Mouse (Mus musculus) forebrain, embryonic 13.5 days (tissue): ENCODE results near the gene Mns1. TPM values are rescaled to one million over a fixed set of nuclear protein-coding genes. Genes with fewer than 3 reads are reported as not detected.

Source experiments
- ATAC-seq: fragments of 200-750 bp; cut with Nextera tagmentation; 2 replicates; pipeline ENCODE4 v1.8.0; 2017
- H3K27ac ChIP-seq: fragments of 300-500 bp; sonication (generic); 2 replicates; pipeline ENCODE4 v1.5.1; 2015; ENCODE audit warnings: inconsistent platforms, mild to moderate bottlenecking, moderate library complexity
- H3K27me3 ChIP-seq: fragments of 300-500 bp; sonication (generic); 2 replicates; pipeline ENCODE4 v1.6.1; 2015; ENCODE audit warnings: mild to moderate bottlenecking, inconsistent platforms
- H3K36me3 ChIP-seq: fragments of 300-500 bp; sonication (generic); 2 replicates; pipeline ENCODE4 v1.6.1; 2015; ENCODE audit warnings: mild to moderate bottlenecking, inconsistent platforms; ENCODE audit not compliant: poor library complexity, severe bottlenecking
- H3K4me1 ChIP-seq: fragments of 300-500 bp; sonication (generic); 2 replicates; pipeline ENCODE4 v1.6.1; 2015; ENCODE audit warnings: inconsistent platforms
- H3K4me2 ChIP-seq: fragments of 300-500 bp; sonication (generic); 2 replicates; pipeline ENCODE4 v1.6.1; 2015; ENCODE audit warnings: inconsistent platforms, mild to moderate bottlenecking, moderate library complexity
- H3K4me3 ChIP-seq: fragments of 300-500 bp; sonication (generic); 2 replicates; pipeline ENCODE4 v1.5.1; 2015; ENCODE audit warnings: mild to moderate bottlenecking, inconsistent platforms
- H3K9ac ChIP-seq: fragments of 300-500 bp; sonication (generic); 2 replicates; pipeline ENCODE4 v1.6.1; 2015; ENCODE audit warnings: mild to moderate bottlenecking, inconsistent platforms
- H3K9me3 ChIP-seq: fragments of 300-500 bp; sonication (generic); replicated peaks from 2 replicates; pipeline ENCODE4 v1.6.1; 2016; ENCODE audit warnings: inconsistent platforms
- WGBS: fragments of 180-500 bp; shearing (Covaris S2); methylation state at CpG from one replicate; pipeline ENCODE4 v1.1.7; 2015; 5-methylcytosine and 5-hydroxymethylcytosine counted together
- polyA plus RNA-seq: library from polyadenylated mRNA; unstranded; fragments of >200 nt; fragmentation: Nextera tagmentation; extraction: Ambion mirVana; gene quantifications from 2 replicates; pipeline ENCODE4 v1.2.1, GENCODE M21; 2015

Mns1 gene
- polyA plus RNA-seq, 1 experiment from 2014 or later = 30.4 TPM

- ATAC-seq = no peak
- Histone ChIP-seq H3K9me3 (no peaks in the 10 kb centered on the region), H3K36me3 (peaks cover 55% of the 10 kb centered on the region), H3K9ac (no peak overlapping the region), H3K27ac (no peak overlapping the region), H3K4me3 (no peak overlapping the region), H3K27me3 (no peaks in the 10 kb centered on the region), H3K4me2 (no peak overlapping the region), H3K4me1 (no peaks in the 10 kb centered on the region)
- 87% methylated on average over 3 of the region's 3 CpGs for WGBS
Observed at GRCm38 (mm10) chr9:72459703-72460102, 21.9 kb downstream of the Mns1 start.

GRCm38 (mm10) chr9:72460767-72461166, 23.0 kb downstream of the Mns1 start:
- WGBS = 91% methylated on average over 3 of the region's 3 CpGs
- no peak for ATAC-seq
- Histone ChIP-seq H3K27ac (no peak overlapping the region), H3K9ac (no peak overlapping the region), H3K4me2 (no peak overlapping the region), H3K9me3 (no peaks in the 10 kb centered on the region), H3K27me3 (no peaks in the 10 kb centered on the region), H3K4me1 (no peaks in the 10 kb centered on the region), H3K36me3 (peaks cover 50% of the 10 kb centered on the region), H3K4me3 (no peak overlapping the region)

GRCm38 (mm10) chr9:72462427-72462826, 24.6 kb downstream of the Mns1 start:
- no peaks in the 10 kb centered on the region for H3K27me3 ChIP-seq
- no peaks in the 10 kb centered on the region for H3K9me3 ChIP-seq
- no peak for ATAC-seq
- no peak overlapping the region for H3K4me2 ChIP-seq
- WGBS = 89% methylated on average over 2 of the region's 2 CpGs
- no peak overlapping the region for H3K27ac ChIP-seq
- peaks cover 49% of the 10 kb centered on the region for H3K36me3 ChIP-seq
- no peak overlapping the region for H3K9ac ChIP-seq
- H3K4me3 ChIP-seq = no peak overlapping the region
- H3K4me1 ChIP-seq = no peaks in the 10 kb centered on the region

- no peak for ATAC-seq
- H3K4me3 ChIP-seq = no peak overlapping the region
- H3K27me3 ChIP-seq = no peaks in the 10 kb centered on the region
- no peak overlapping the region for H3K9ac ChIP-seq
- 90% methylated on average over 1 of the region's 1 CpGs for WGBS
- H3K36me3 ChIP-seq = peaks cover 43% of the 10 kb centered on the region
- H3K4me2 ChIP-seq = no peak overlapping the region
- H3K9me3 ChIP-seq = no peaks in the 10 kb centered on the region
- no peaks in the 10 kb centered on the region for H3K4me1 ChIP-seq
- no peak overlapping the region for H3K27ac ChIP-seq
Observed at GRCm38 (mm10) chr9:72464806-72465205, 27.0 kb downstream of the Mns1 start.

- Histone ChIP-seq H3K9ac (no peak overlapping the region), H3K36me3 (peaks cover 39% of the 10 kb centered on the region), H3K4me1 (no peaks in the 10 kb centered on the region), H3K27ac (no peak overlapping the region), H3K4me2 (no peak overlapping the region), H3K27me3 (no peaks in the 10 kb centered on the region), H3K9me3 (no peaks in the 10 kb centered on the region), H3K4me3 (no peak overlapping the region)
- WGBS = 96% methylated on average over 4 of the region's 4 CpGs
- no peak for ATAC-seq
Observed at GRCm38 (mm10) chr9:72465754-72466181, 28.0 kb downstream of the Mns1 start.

GRCm38 (mm10) chr9:72467551-72468407, 30.0 kb downstream of the Mns1 start:
- WGBS = 73% methylated on average over 11 of the region's 11 CpGs
- Histone ChIP-seq H3K4me2 (no peak overlapping the region), H3K4me1 (no peaks in the 10 kb centered on the region)

GRCm38 (mm10) chr9:72468616-72469015, 30.8 kb downstream of the Mns1 start:
- Histone ChIP-seq H3K9ac (no peak overlapping the region), H3K4me1 (no peaks in the 10 kb centered on the region), H3K4me3 (no peak overlapping the region), H3K36me3 (peaks cover 42% of the 10 kb centered on the region), H3K27ac (no peak overlapping the region), H3K27me3 (no peaks in the 10 kb centered on the region), H3K4me2 (no peak overlapping the region), H3K9me3 (no peaks in the 10 kb centered on the region)
- 96% methylated on average over 10 of the region's 10 CpGs for WGBS
- no peak for ATAC-seq

More at GRCm38 (mm10) chr9:72467551-72468407, 30.0 kb downstream of the Mns1 start:
- H3K36me3 ChIP-seq = peaks cover 39% of the 10 kb centered on the region
- no peaks in the 10 kb centered on the region for H3K27me3 ChIP-seq
- no peak overlapping the region for H3K27ac ChIP-seq
- H3K4me3 ChIP-seq = no peak overlapping the region
- no peak overlapping the region for H3K9ac ChIP-seq
- no peak for ATAC-seq
- H3K9me3 ChIP-seq = no peaks in the 10 kb centered on the region

- no peaks in the 10 kb centered on the region for H3K9me3 ChIP-seq
- ATAC-seq = no peak
- H3K9ac ChIP-seq = no peak overlapping the region
- no peaks in the 10 kb centered on the region for H3K27me3 ChIP-seq
- H3K36me3 ChIP-seq = peaks cover 54% of the 10 kb centered on the region
- no peak overlapping the region for H3K4me2 ChIP-seq
- no peak overlapping the region for H3K4me3 ChIP-seq
- 100% methylated on average over 1 of the region's 1 CpGs for WGBS
- no peak overlapping the region for H3K27ac ChIP-seq
- no peaks in the 10 kb centered on the region for H3K4me1 ChIP-seq
Observed at GRCm38 (mm10) chr9:72469851-72470250, 32.0 kb downstream of the Mns1 start.

- Histone ChIP-seq H3K4me2 (no peak overlapping the region), H3K9me3 (no peaks in the 10 kb centered on the region), H3K27ac (no peak overlapping the region), H3K9ac (no peak overlapping the region), H3K4me3 (no peak overlapping the region), H3K27me3 (no peaks in the 10 kb centered on the region), H3K36me3 (peaks cover 75% of the 10 kb centered on the region), H3K4me1 (no peaks in the 10 kb centered on the region)
- WGBS = 91% methylated on average over 9 of the region's 9 CpGs
- no peak; the same call in 1 of the 2 replicates for ATAC-seq
Observed at GRCm38 (mm10) chr9:72475511-72475910, 37.7 kb downstream of the Mns1 start.

- 77% methylated on average over 6 of the region's 6 CpGs for WGBS
- Histone ChIP-seq H3K4me1 (no peaks in the 10 kb centered on the region), H3K4me2 (no peak overlapping the region), H3K27ac (no peak overlapping the region), H3K9me3 (no peaks in the 10 kb centered on the region), H3K36me3 (peaks cover 81% of the 10 kb centered on the region), H3K27me3 (no peaks in the 10 kb centered on the region), H3K9ac (no peak overlapping the region), H3K4me3 (no peak overlapping the region)
- no peak for ATAC-seq
Observed at GRCm38 (mm10) chr9:72477306-72477705, 39.5 kb downstream of the Mns1 start.

- no peak overlapping the region for H3K9ac ChIP-seq
- H3K4me3 ChIP-seq = no peak overlapping the region
- H3K36me3 ChIP-seq = peaks cover 75% of the 10 kb centered on the region
- ATAC-seq = no peak
- 89% methylated on average over 1 of the region's 1 CpGs for WGBS
- no peaks in the 10 kb centered on the region for H3K27me3 ChIP-seq
- no peak overlapping the region for H3K27ac ChIP-seq
- no peak overlapping the region for H3K4me2 ChIP-seq
- no peaks in the 10 kb centered on the region for H3K9me3 ChIP-seq
- H3K4me1 ChIP-seq = no peaks in the 10 kb centered on the region
Observed at GRCm38 (mm10) chr9:72479276-72479675, 41.5 kb downstream of the Mns1 start.

- ATAC-seq = no peak
Observed at GRCm38 (mm10) chr9:72488523-72488922, 50.7 kb downstream of the Mns1 start.

GRCm38 (mm10) chr9:72489131-72489530, 51.3 kb downstream of the Mns1 start:
- no peaks in the 10 kb centered on the region for H3K9me3 ChIP-seq

More at GRCm38 (mm10) chr9:72488523-72488922, 50.7 kb downstream of the Mns1 start:
- Histone ChIP-seq H3K9me3 (no peaks in the 10 kb centered on the region), H3K36me3 (peaks cover 21% of the 10 kb centered on the region), H3K9ac (no peak overlapping the region), H3K27me3 (no peaks in the 10 kb centered on the region), H3K27ac (no peak overlapping the region), H3K4me3 (no peak overlapping the region), H3K4me1 (peaks cover 14% of the 10 kb centered on the region), H3K4me2 (no peak overlapping the region)

More at GRCm38 (mm10) chr9:72489131-72489530, 51.3 kb downstream of the Mns1 start:
- ATAC-seq = no peak
- peaks cover 14% of the 10 kb centered on the region for H3K4me1 ChIP-seq
- H3K27me3 ChIP-seq = no peaks in the 10 kb centered on the region
- H3K36me3 ChIP-seq = peaks cover 19% of the 10 kb centered on the region
- H3K9ac ChIP-seq = no peak overlapping the region
- no peak overlapping the region for H3K4me3 ChIP-seq
- H3K27ac ChIP-seq = no peak overlapping the region
- H3K4me2 ChIP-seq = no peak overlapping the region
- WGBS = 95% methylated on average over 5 of the region's 5 CpGs
